Mouse (Mus musculus) intestine, embryonic 16.5 days (tissue): ENCODE data around the gene Zfp618. TPM values are rescaled to one million over a fixed set of nuclear protein-coding genes. Genes with fewer than 3 reads are reported as not detected.

Source experiments
- ATAC-seq: fragments of 200-750 bp; cut with Nextera tagmentation; 2 replicates; pipeline ENCODE4 v1.8.0; 2017; ENCODE audit warnings: moderate TSS enrichment, moderate library complexity
- H3K27ac ChIP-seq: fragments of 300-500 bp; sonication (generic); 2 replicates; pipeline ENCODE4 v1.5.1; 2014; ENCODE audit warnings: mild to moderate bottlenecking, low read length
- H3K27me3 ChIP-seq: fragments of 300-500 bp; sonication (generic); replicated peaks from 2 replicates; pipeline ENCODE4 v1.6.1; 2014; ENCODE audit warnings: low read length, control low read depth, mixed read lengths; ENCODE audit not compliant: control insufficient read depth, insufficient read depth
- H3K36me3 ChIP-seq: fragments of 300-500 bp; sonication (generic); 2 replicates; pipeline ENCODE4 v1.6.1; 2014; ENCODE audit warnings: low read length, control low read depth; ENCODE audit not compliant: control insufficient read depth, insufficient read depth
- H3K4me1 ChIP-seq: fragments of 300-500 bp; sonication (generic); 2 replicates; pipeline ENCODE4 v1.6.1; 2014; ENCODE audit warnings: low read length, control low read depth, mixed read lengths; ENCODE audit not compliant: control insufficient read depth, insufficient read depth
- H3K4me2 ChIP-seq: fragments of 300-500 bp; sonication (generic); 2 replicates; pipeline ENCODE4 v1.6.1; 2014; ENCODE audit warnings: low read depth, low read length, control low read depth
- H3K4me3 ChIP-seq: fragments of 300-500 bp; sonication (generic); 2 replicates; pipeline ENCODE4 v1.5.1; 2014; ENCODE audit warnings: mild to moderate bottlenecking, low read length
- H3K9ac ChIP-seq: fragments of 300-500 bp; sonication (generic); 2 replicates; pipeline ENCODE4 v1.6.1; 2014; ENCODE audit warnings: low read depth, low read length
- H3K9me3 ChIP-seq: fragments of 300-500 bp; sonication (generic); 2 replicates; pipeline ENCODE4 v1.6.1; 2016; ENCODE audit warnings: low read length, control low read depth; ENCODE audit not compliant: control insufficient read depth
- WGBS: fragments of 180-500 bp; shearing (Covaris S2); extraction: QIAGEN DNeasy Blood & Tissue Kit; methylation state at CpG from one replicate; pipeline ENCODE4 v1.1.7; 2014; 5-methylcytosine and 5-hydroxymethylcytosine counted together
- polyA plus RNA-seq: library from polyadenylated mRNA; unstranded; fragments of >200 nt; fragmentation: Nextera tagmentation; extraction: Ambion mirVana; gene quantifications from 2 replicates; pipeline ENCODE4 v1.2.1, GENCODE M21; 2015

Zfp618 gene
- polyA plus RNA-seq, 1 experiment from 2014 or later, result 15.0 TPM

- H3K36me3 ChIP-seq, result no peaks in the 10 kb centered on the region
- H3K4me1 ChIP-seq, result peaks cover 31% of the 10 kb centered on the region
- H3K4me3 ChIP-seq, result no peak overlapping the region
- no peaks in the 10 kb centered on the region for H3K27me3 ChIP-seq
- H3K9me3 ChIP-seq, result no peaks in the 10 kb centered on the region
- ATAC-seq, result no peak
- no peak overlapping the region for H3K27ac ChIP-seq
- no peak overlapping the region for H3K4me2 ChIP-seq
- WGBS, result 85% methylated on average over 7 of the region's 7 CpGs
- no peak overlapping the region for H3K9ac ChIP-seq
Measured at GRCm38 (mm10) chr4:63035991-63036390, 70.6 kb downstream of the Zfp618 start.

DNA sequence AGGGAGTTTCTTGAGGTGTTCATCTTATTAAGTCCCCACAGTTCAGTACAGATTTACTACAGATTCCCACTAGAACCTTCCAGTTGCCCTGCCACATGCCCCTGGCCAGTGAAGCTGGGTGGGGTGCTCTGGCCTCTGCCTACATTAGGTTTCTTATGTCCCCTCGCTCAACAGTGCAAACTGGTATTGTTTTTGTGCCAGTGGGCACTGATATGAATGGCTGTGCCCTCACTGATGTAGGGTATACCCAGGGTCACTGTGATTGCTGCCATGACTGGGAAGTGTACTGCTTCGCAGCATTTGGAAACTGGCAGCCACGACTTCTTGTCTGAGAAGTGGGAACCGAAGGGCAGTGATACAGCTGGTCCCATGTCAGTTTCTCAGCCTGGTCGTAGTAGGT lies 71.4 kb downstream of the Zfp618 start:
- Histone ChIP-seq H3K27ac (peak overlapping the region; percentile 88; the same call in 1 of the 2 replicates), H3K4me1 (peaks cover 24% of the 10 kb centered on the region), H3K9me3 (no peaks in the 10 kb centered on the region), H3K36me3 (no peaks in the 10 kb centered on the region), H3K27me3 (no peaks in the 10 kb centered on the region), H3K4me3 (no peak overlapping the region), H3K4me2 (no peak overlapping the region), H3K9ac (no peak overlapping the region; the same call in 1 of the 2 replicates)
- ATAC-seq, result no peak
- WGBS, result 97% methylated on average over 5 of the region's 5 CpGs

GRCm38 (mm10) chr4:63037555-63037954 lies 72.2 kb downstream of the Zfp618 start:
- H3K27ac ChIP-seq, result peak overlapping the region; percentile 88
- H3K9ac ChIP-seq, result no peak overlapping the region
- no peaks in the 10 kb centered on the region for H3K36me3 ChIP-seq
- H3K4me3 ChIP-seq, result no peak overlapping the region
- peak overlapping the region; percentile 11; the same call in 1 of the 2 replicates for H3K4me2 ChIP-seq
- no peaks in the 10 kb centered on the region for H3K9me3 ChIP-seq
- H3K4me1 ChIP-seq, result peaks cover 18% of the 10 kb centered on the region
- ATAC-seq, result peak; percentile 83
- 41% methylated on average over 4 of the region's 4 CpGs for WGBS
- H3K27me3 ChIP-seq, result no peaks in the 10 kb centered on the region

DNA sequence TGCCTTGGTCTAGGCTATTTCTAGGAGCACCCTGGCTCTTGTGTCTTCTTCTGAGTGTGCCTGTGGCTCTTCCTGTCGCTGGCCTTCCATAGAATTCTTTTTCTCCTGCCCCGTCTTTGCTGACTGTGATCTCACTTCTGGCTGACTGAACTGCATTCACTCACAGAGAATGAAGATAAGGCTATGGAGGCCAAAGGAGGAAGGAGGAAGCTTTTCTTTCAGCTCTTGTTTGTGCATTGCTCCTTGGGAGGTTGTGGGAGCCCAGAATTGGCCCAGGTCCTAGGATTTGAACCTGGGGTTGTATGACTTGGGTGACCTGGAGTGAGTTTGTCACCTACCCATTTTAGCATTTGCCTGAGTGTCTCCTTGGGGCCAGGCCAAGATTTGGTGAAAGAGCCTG lies 72.9 kb downstream of the Zfp618 start:
- no peaks in the 10 kb centered on the region for H3K27me3 ChIP-seq
- H3K4me1 ChIP-seq, result peaks cover 18% of the 10 kb centered on the region
- no peak for ATAC-seq
- H3K4me2 ChIP-seq, result no peak overlapping the region
- H3K36me3 ChIP-seq, result no peaks in the 10 kb centered on the region
- no peak overlapping the region for H3K4me3 ChIP-seq
- peak overlapping the region; percentile 88 for H3K27ac ChIP-seq
- peak overlapping the region; percentile 7; the same call in 1 of the 2 replicates for H3K9ac ChIP-seq
- WGBS, result 44% methylated on average over 2 of the region's 2 CpGs
- H3K9me3 ChIP-seq, result no peaks in the 10 kb centered on the region

- 76% methylated on average over 10 of the region's 10 CpGs for WGBS
- peaks cover 18% of the 10 kb centered on the region for H3K4me1 ChIP-seq
- H3K36me3 ChIP-seq, result no peaks in the 10 kb centered on the region
- no peaks in the 10 kb centered on the region for H3K9me3 ChIP-seq
- no peak overlapping the region for H3K27ac ChIP-seq
- H3K27me3 ChIP-seq, result no peaks in the 10 kb centered on the region
- no peak overlapping the region for H3K4me2 ChIP-seq
- H3K9ac ChIP-seq, result no peak overlapping the region
- no peak overlapping the region for H3K4me3 ChIP-seq
- no peak for ATAC-seq
Measured at GRCm38 (mm10) chr4:63038937-63039336, 73.6 kb downstream of the Zfp618 start.

DNA sequence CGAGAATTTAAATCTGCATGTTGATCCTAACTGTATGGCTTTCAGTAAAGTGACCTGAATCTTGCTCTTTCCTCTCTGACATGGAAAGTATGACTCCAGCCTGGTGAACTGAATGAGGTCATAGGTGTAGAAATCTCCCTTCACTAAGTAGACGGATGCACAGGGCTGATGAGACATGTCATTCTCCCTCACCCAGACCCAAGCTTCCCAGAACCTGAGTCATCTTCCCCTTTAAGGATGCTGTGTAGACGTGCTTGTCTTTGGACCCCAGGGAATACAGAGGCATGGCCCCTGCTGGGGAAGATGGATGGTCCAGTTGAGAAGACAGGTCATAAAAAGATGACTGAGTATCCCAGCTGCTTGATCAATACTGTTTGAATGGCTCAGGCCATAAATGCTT lies 83.2 kb downstream of the Zfp618 start:
- no peak for ATAC-seq
- H3K4me2 ChIP-seq, result no peak overlapping the region
- H3K27ac ChIP-seq, result no peak overlapping the region
- no peaks in the 10 kb centered on the region for H3K9me3 ChIP-seq
- H3K27me3 ChIP-seq, result no peaks in the 10 kb centered on the region
- WGBS, result 63% methylated on average over 3 of the region's 3 CpGs
- no peak overlapping the region for H3K4me3 ChIP-seq
- peaks cover 24% of the 10 kb centered on the region for H3K4me1 ChIP-seq
- no peak overlapping the region for H3K9ac ChIP-seq
- H3K36me3 ChIP-seq, result no peaks in the 10 kb centered on the region

DNA sequence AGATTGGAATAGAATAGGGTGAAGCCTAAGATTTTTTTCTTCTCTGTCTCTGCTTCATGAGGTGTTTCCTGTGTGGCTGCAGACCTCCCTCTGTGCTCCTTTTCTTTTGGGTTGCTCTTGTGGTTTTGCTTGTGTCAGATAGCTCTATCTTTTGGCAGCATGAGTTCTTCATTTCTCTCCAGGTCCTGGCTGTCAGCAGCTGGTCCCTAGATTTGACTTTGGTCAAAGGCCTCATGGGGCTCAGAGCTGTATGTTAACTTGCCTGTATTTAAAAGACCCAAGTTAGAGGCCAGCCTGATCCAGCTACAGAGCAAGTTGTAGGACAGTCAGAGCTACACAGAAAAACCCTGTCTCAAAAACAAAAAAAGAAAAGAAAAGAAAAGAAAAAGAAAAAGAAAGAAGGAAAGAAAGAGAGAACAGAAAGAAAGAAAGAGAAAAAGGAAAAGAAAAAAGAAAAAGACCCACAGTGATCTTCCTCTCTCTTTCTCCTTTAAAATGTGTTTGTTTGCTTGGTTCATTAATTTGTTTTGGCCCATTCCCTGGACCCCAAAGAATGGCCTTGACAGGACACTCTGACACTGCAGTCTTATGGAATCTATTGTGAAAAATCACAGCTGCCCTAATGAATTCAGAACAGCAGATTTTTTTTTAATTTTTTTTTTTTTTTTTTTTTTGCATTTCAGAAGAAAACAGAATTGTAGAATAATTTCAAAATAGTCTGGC lies 84.4 kb downstream of the Zfp618 start:
- no peak overlapping the region for H3K4me3 ChIP-seq
- no peaks in the 10 kb centered on the region for H3K9me3 ChIP-seq
- no peak overlapping the region for H3K9ac ChIP-seq
- peak overlapping the region; percentile 30; the same call in 1 of the 2 replicates for H3K27ac ChIP-seq
- H3K4me1 ChIP-seq, result peaks cover 29% of the 10 kb centered on the region
- H3K36me3 ChIP-seq, result no peaks in the 10 kb centered on the region
- H3K27me3 ChIP-seq, result no peaks in the 10 kb centered on the region
- H3K4me2 ChIP-seq, result no peak overlapping the region
- ATAC-seq, result no peak

GRCm38 (mm10) chr4:63050319-63050676 lies 84.9 kb downstream of the Zfp618 start:
- no peaks in the 10 kb centered on the region for H3K36me3 ChIP-seq
- H3K27ac ChIP-seq, result no peak overlapping the region
- H3K4me1 ChIP-seq, result peaks cover 32% of the 10 kb centered on the region
- no peak overlapping the region for H3K4me3 ChIP-seq
- no peak for ATAC-seq
- H3K9ac ChIP-seq, result no peak overlapping the region
- no peaks in the 10 kb centered on the region for H3K27me3 ChIP-seq
- no peaks in the 10 kb centered on the region for H3K9me3 ChIP-seq
- no peak overlapping the region for H3K4me2 ChIP-seq
- 67% methylated on average over 4 of the region's 4 CpGs for WGBS

- no peak overlapping the region for H3K9ac ChIP-seq
- no peak overlapping the region for H3K4me2 ChIP-seq
- H3K36me3 ChIP-seq, result no peaks in the 10 kb centered on the region
- H3K9me3 ChIP-seq, result no peaks in the 10 kb centered on the region
- H3K27me3 ChIP-seq, result no peaks in the 10 kb centered on the region
- H3K4me3 ChIP-seq, result no peak overlapping the region
- peaks cover 35% of the 10 kb centered on the region for H3K4me1 ChIP-seq
- no peak for ATAC-seq
- WGBS, result 58% methylated on average over 4 of the region's 4 CpGs
- H3K27ac ChIP-seq, result peak overlapping the region; percentile 96
Measured at GRCm38 (mm10) chr4:63050949-63051348, 85.6 kb downstream of the Zfp618 start.
